Mouse (Mus musculus) stomach, adult 2 months (tissue): Measurements from ENCODE around the gene Olfr1251. TPM values are rescaled to one million over a fixed set of nuclear protein-coding genes. Genes with fewer than 3 reads are reported as not detected.

ENCODE experiments used
- polyA plus RNA-seq: library from polyadenylated mRNA; depleted of rRNA; stranded (reverse); fragments of >200 nt; gene quantifications from 2 replicates; pipeline ENCODE4 v1.2.3, GENCODE M21; 2012; rRNA removed

The Olfr1251 gene
- polyA plus RNA-seq: not detected in 2 replicates

DNA sequence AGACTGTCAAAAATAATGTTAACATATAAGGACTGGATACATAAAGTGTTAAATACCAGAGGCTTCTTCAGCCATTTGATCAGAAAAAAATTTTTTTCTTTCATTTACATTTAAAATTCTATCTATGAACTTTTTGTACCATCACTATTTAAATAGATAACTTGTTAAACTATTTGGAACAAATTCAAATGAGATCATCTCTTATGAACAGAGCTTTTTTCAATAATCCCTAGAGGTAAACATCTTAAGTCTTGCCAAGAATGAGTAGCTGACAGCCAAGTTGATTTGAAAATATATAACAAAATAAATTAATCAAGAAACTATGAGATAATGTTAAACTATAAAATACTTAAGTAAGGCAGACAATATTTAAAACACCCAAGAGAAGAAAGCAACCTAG lies at the start of gene Olfr1251:
Gene Olfr1251 (minus strand): TSS at position 101 of the 400 bp plus-strand sequence.

DNA sequence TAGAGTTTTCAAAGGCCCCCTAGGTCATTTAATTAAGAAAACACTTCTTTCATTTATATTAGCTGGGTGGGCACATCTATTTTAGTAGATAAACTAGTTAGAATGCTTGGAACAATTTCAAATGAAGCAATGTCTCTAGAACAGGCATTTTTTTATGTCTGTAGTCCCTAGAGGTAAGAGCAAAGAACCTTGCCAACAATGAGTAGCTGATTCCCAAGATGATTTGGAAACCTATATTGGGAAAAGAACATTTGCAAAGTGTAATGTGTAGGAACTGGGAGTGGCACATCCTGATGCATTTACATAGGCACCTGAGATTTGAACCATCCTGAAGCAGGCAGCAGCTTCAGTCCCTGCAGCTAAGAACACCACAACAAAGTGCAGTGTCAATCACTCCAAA lies 10.4 kb downstream of the Olfr1251 start, which contains the start of gene Olfr1250:
Gene Olfr1250 (minus strand): TSS at position 101 of the 400 bp plus-strand sequence.

DNA sequence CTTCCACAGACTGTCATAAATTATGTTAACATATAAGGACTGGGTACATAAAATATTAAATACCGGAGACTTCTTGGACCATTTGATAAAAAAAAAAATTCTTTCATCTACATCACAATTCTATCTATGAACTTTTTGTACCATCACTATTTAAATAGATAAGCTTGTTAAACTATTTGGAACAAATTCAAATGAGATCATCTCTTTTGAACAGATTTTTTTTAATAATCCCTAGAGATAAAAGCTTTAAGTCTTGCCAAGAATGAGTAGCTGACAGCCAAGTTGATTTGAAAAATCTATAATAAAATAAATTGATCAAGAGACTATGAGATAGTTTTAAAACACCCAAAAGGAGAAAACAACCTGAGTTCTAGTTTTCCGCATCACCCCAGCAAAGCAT lies 36.9 kb downstream of the Olfr1251 start, which contains the start of gene Olfr1249:
Gene Olfr1249 (minus strand): TSS at position 101 of the 400 bp plus-strand sequence.

DNA sequence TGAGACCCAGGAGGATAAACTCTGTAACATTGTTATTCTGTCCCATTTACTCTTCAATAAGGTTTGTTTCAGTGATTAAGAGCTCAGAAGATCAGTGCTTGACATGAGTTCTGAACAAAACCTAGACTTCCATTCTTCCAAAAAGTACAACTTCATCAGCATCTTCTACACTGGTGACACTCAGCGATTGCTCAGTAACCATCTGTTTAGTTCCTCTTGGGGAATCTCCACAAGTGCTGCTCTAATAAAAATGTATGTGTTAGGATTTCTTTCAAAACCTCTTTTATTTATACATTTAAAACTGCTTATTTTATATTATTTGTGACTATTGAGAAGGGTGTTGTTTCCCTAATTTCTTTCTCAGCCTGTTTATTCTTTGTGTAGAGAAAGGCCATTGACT lies 53.6 kb downstream of the Olfr1251 start, which contains the start of gene Olfr1248:
Gene Olfr1248 (minus strand): TSS at position 101 of the 400 bp plus-strand sequence.

Other genes starting within 250 kb of the Olfr1251 start
- gene Olfr1240, start 228.9 kb downstream of the Olfr1251 start, polyA plus RNA-seq: not detected in 2 replicates
- gene Olfr1241, start 184.8 kb downstream of the Olfr1251 start, polyA plus RNA-seq: not detected in 2 replicates
- gene Olfr1242, start 173.6 kb downstream of the Olfr1251 start, polyA plus RNA-seq: not detected in 2 replicates
- not detected in 2 replicates for gene Olfr1243, start 140.4 kb downstream of the Olfr1251 start, polyA plus RNA-seq
- not detected in 2 replicates for gene Olfr1245, start 93.5 kb downstream of the Olfr1251 start, polyA plus RNA-seq
- gene Olfr1246, start 78.8 kb downstream of the Olfr1251 start, polyA plus RNA-seq: not detected in 2 replicates
- not detected in 2 replicates for gene Olfr1247, start 57.8 kb downstream of the Olfr1251 start, polyA plus RNA-seq
- not detected in 2 replicates for gene Olfr1248, start 53.7 kb downstream of the Olfr1251 start, polyA plus RNA-seq
- gene Olfr1249, start 37.0 kb downstream of the Olfr1251 start, polyA plus RNA-seq: not detected in 2 replicates
- not detected in 2 replicates for gene Olfr1250, start 10.5 kb downstream of the Olfr1251 start, polyA plus RNA-seq
- not detected in 2 replicates for gene Olfr1252, start 53.1 kb upstream of the Olfr1251 start, polyA plus RNA-seq
- gene Olfr1253, start 85.2 kb upstream of the Olfr1251 start, polyA plus RNA-seq: not detected in 2 replicates
- not detected in 2 replicates for gene Olfr1254, start 121.7 kb upstream of the Olfr1251 start, polyA plus RNA-seq
- not detected in 2 replicates for gene Olfr1255, start 140.1 kb upstream of the Olfr1251 start, polyA plus RNA-seq
- not detected in 2 replicates for gene Olfr1256, start 169.6 kb upstream of the Olfr1251 start, polyA plus RNA-seq
- gene Olfr48, start 176.3 kb upstream of the Olfr1251 start, polyA plus RNA-seq: not detected in 2 replicates
- not detected in 2 replicates for gene Olfr1257, start 206.5 kb upstream of the Olfr1251 start, polyA plus RNA-seq